Comparison of ENCODE assay signal across 22 mouse cellular contexts in the genomic region with DNA sequence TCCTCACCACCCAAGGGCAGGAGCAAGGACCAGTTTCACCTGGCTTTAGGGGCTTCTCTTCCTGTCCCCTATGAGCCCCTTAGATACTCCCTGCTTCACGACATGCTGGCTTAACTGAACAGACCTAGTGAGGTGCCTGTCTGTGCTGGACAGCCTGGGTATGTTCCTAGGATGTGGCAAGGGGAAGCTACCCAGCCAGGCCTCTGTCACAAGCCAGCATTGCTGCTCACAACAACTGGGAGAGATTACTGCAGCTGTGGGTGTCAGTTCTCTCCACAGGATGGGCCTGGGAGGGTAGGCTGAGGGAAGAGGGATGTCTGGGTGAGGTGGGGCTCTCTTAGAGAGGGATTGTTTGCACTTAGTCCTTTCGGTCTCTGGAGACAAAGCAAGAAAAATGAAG.
DNase-seq lines count a peak whose midpoint lies in the region; ATAC-seq lines count a peak whose summit lies in the region.
"Had no signal": no experiment of that assay in that cellular context is flagged by ENCODE, and none has a peak within 500 bp of the region (broad histone marks: within the 10 kb centered on the region; RNA-seq: fewer than 3 reads in every experiment).

No protein-coding gene starts in this region.

- peak overlapping the region; percentile 82 for H3K27ac ChIP-seq in kidney, embryonic 15.5 days
- H3K27ac ChIP-seq in midbrain, embryonic 10.5 days (replicated peaks), result peak overlapping the region; percentile 23; the same call in 1 of the 2 replicates
- no peak overlapping the region for H3K27ac ChIP-seq in midbrain, embryonic 16.5 days (ENCODE audit: low read length)
- H3K27ac ChIP-seq: forebrain, embryonic 12.5 days; liver, embryonic 15.5 days; midbrain, embryonic 13.5 days; neural tube, embryonic 12.5 days had no signal

- peak; percentile 35 for DNase-seq in gastrocnemius, adult 18-20 months (ENCODE audit: low spot score)
- no peak for DNase-seq in gastrocnemius, postnatal 36 days
- DNase-seq in kidney, postnatal 4 days, result no peak
- DNase-seq in midbrain, embryonic 10.5 days (ENCODE audit: low spot score), result no peak
- DNase-seq in urinary bladder, postnatal 25 days (ENCODE audit: low spot score), result no peak
- DNase-seq in cerebellum, adult 8-10 months, result no peak
- DNase-seq: adrenal gland, postnatal 14 days; cerebellum, adult 2 months; layer of hippocampus, postnatal 36 days; liver; lung, postnatal 14 days; right cerebral cortex, postnatal 14 days; thymus, postnatal 14 days had no signal

- H3K27me3 ChIP-seq in kidney, embryonic 15.5 days, result no peaks in the 10 kb centered on the region
- H3K27me3 ChIP-seq in midbrain, embryonic 10.5 days (ENCODE audit: low read depth, poor library complexity, severe bottlenecking), result no peaks in the 10 kb centered on the region
- H3K27me3 ChIP-seq in midbrain, embryonic 16.5 days (ENCODE audit: control insufficient read depth, insufficient read depth, low read depth, low read length), result no peaks in the 10 kb centered on the region
- H3K27me3 ChIP-seq: forebrain, embryonic 12.5 days; liver, embryonic 15.5 days; midbrain, embryonic 13.5 days; neural tube, embryonic 12.5 days had no signal

- H3K4me3 ChIP-seq in kidney, embryonic 15.5 days (replicated peaks), result no peak overlapping the region
- no peak overlapping the region for H3K4me3 ChIP-seq in midbrain, embryonic 10.5 days
- no peak overlapping the region for H3K4me3 ChIP-seq in midbrain, embryonic 16.5 days (ENCODE audit: low read depth, low read length)
- H3K4me3 ChIP-seq: erythroblast, embryonic 14.5 days; forebrain, embryonic 12.5 days; liver, embryonic 15.5 days; midbrain, embryonic 13.5 days; neural tube, embryonic 12.5 days had no signal

- ATAC-seq in kidney, embryonic 15.5 days (replicated peaks; ENCODE audit: low FRiP score), result no peak
- ATAC-seq in midbrain, embryonic 16.5 days, result no peak
- ATAC-seq: hindbrain, embryonic 16.5 days; intestine, embryonic 16.5 days; midbrain, embryonic 13.5 days had no signal

- no peak overlapping the region for H3K9ac ChIP-seq in kidney, embryonic 15.5 days
- no peak overlapping the region for H3K9ac ChIP-seq in midbrain, embryonic 16.5 days (ENCODE audit: low read depth, low read length)
- H3K9ac ChIP-seq: forebrain, embryonic 12.5 days; liver, embryonic 15.5 days; midbrain, embryonic 13.5 days; neural tube, embryonic 12.5 days had no signal

- 69% methylated on average over 2 of the region's 2 CpGs for WGBS in kidney, embryonic 15.5 days
- 20% methylated on average over 2 of the region's 2 CpGs for WGBS in midbrain, embryonic 10.5 days
- WGBS in midbrain, embryonic 16.5 days, result 16% methylated on average over 2 of the region's 2 CpGs

- H3K36me3 ChIP-seq in kidney, embryonic 15.5 days, result peaks cover 86% of the 10 kb centered on the region
- H3K36me3 ChIP-seq in midbrain, embryonic 10.5 days, result peaks cover 25% of the 10 kb centered on the region
- no peaks in the 10 kb centered on the region for H3K36me3 ChIP-seq in midbrain, embryonic 16.5 days (ENCODE audit: control insufficient read depth, insufficient read depth, low read length)
- H3K36me3 ChIP-seq: forebrain, embryonic 12.5 days; midbrain, embryonic 13.5 days had no signal

- intact Hi-C loops in gastrocnemius, postnatal 36 days (cut with DNase I), result no loop called here

- H3K9me3 ChIP-seq in kidney, embryonic 15.5 days (replicated peaks), result no peaks in the 10 kb centered on the region
- no peaks in the 10 kb centered on the region for H3K9me3 ChIP-seq in midbrain, embryonic 10.5 days (replicated peaks)
- H3K9me3 ChIP-seq in midbrain, embryonic 16.5 days (replicated peaks; ENCODE audit: control insufficient read depth, low read length, poor library complexity, severe bottlenecking), result no peaks in the 10 kb centered on the region
- H3K9me3 ChIP-seq: forebrain, embryonic 12.5 days; liver, embryonic 15.5 days; midbrain, embryonic 13.5 days; neural tube, embryonic 12.5 days had no signal

- H3K4me1 ChIP-seq in kidney, embryonic 15.5 days, result peaks cover 5% of the 10 kb centered on the region; the same call in 1 of the 2 replicates
- peaks cover 18% of the 10 kb centered on the region for H3K4me1 ChIP-seq in midbrain, embryonic 10.5 days
- no peaks in the 10 kb centered on the region for H3K4me1 ChIP-seq in midbrain, embryonic 16.5 days (ENCODE audit: control insufficient read depth, insufficient read depth, low read length)
- H3K4me1 ChIP-seq: forebrain, embryonic 12.5 days had no signal

- H3K4me2 ChIP-seq in kidney, embryonic 15.5 days, result no peak overlapping the region
- H3K4me2 ChIP-seq in midbrain, embryonic 16.5 days (ENCODE audit: low read length), result no peak overlapping the region
- H3K4me2 ChIP-seq: forebrain, embryonic 12.5 days; liver, embryonic 15.5 days; midbrain, embryonic 13.5 days; neural tube, embryonic 12.5 days had no signal
